In genomic region chrX:136666281-136666706, GRCm38 (mm10) we compare ENCODE assay signal across 9 mouse cellular contexts. TPM values are rescaled to one million over a fixed set of nuclear protein-coding genes. Genes with fewer than 3 reads are reported as not detected.
A peak's percentile ranks its signal among the peaks of the same experiment; 100 is the strongest.
DNase-seq lines count a peak whose midpoint lies in the region; ATAC-seq and TF ChIP-seq lines count a peak whose summit lies in the region.
"Had no signal": no experiment of that assay in that cellular context is flagged by ENCODE, and none has a peak within 500 bp of the region (broad histone marks: within the 10 kb centered on the region; RNA-seq: fewer than 3 reads in every experiment).

No protein-coding gene starts in this region.

- H3K4me2 ChIP-seq in lung, embryonic 14.5 days, result peak overlapping the region; percentile 64
- H3K4me2 ChIP-seq in neural tube, embryonic 11.5 days (ENCODE audit: low read depth), result peak overlapping the region; percentile 75

- WGBS in lung, embryonic 14.5 days, result 18% methylated on average over 12 of the region's 20 CpGs
- WGBS in neural tube, embryonic 11.5 days, result 21% methylated on average over 18 of the region's 20 CpGs

- TF ChIP-seq CTCF in lung, embryonic 14.5 days (IDR thresholded peaks at IDR 0.05; ENCODE audit: low read depth), result no peak

- intact Hi-C loops in left cerebral cortex, postnatal 4 days (cut with DNase I), result no loop called here

- no peak overlapping the region for H3K27ac ChIP-seq in lung, embryonic 14.5 days (ENCODE audit: low read depth)
- no peak overlapping the region for H3K27ac ChIP-seq in neural tube, embryonic 11.5 days (ENCODE audit: low read depth, low read length)

- peak overlapping the region; percentile 42 for H3K4me3 ChIP-seq in lung, embryonic 14.5 days (ENCODE audit: low read depth, low read length)
- peak overlapping the region; percentile 42 for H3K4me3 ChIP-seq in neural tube, embryonic 11.5 days (ENCODE audit: low read depth, low read length)
- H3K4me3 ChIP-seq: megakaryocyte, embryonic 14.5 days had no signal

- 0 out of 2 replicates have a peak, but pooled peaks cover 3% of the 10 kb centered on the region for H3K27me3 ChIP-seq in lung, embryonic 14.5 days (ENCODE audit: insufficient read depth, low read length)
- H3K27me3 ChIP-seq in neural tube, embryonic 11.5 days (ENCODE audit: control insufficient read depth, insufficient read depth, low read length), result no peaks in the 10 kb centered on the region

- H3K4me1 ChIP-seq in lung, embryonic 14.5 days (ENCODE audit: insufficient read depth), result no peaks in the 10 kb centered on the region
- H3K4me1 ChIP-seq in neural tube, embryonic 11.5 days (ENCODE audit: control insufficient read depth, insufficient read depth, low read length), result no peaks in the 10 kb centered on the region
- H3K4me1 ChIP-seq: megakaryocyte, embryonic 14.5 days had no signal

- ATAC-seq in lung, embryonic 14.5 days (ENCODE audit: insufficient read depth), result peak; percentile 80
- peak; percentile 49 to 58 for ATAC-seq in hematopoietic stem cell, adult 5-6 weeks (replicated peaks in 1 of 2; ENCODE audit: insufficient read depth in 1 of 2, low FRiP score in 2 of 2, low TSS enrichment in 1 of 2, low read depth in 1 of 2, poor library complexity in 2 of 2, severe bottlenecking in 2 of 2)
- peak; percentile 74 for ATAC-seq in neural tube, embryonic 11.5 days (ENCODE audit: insufficient read depth, low FRiP score, low TSS enrichment)

- no peaks in the 10 kb centered on the region for H3K36me3 ChIP-seq in lung, embryonic 14.5 days (ENCODE audit: insufficient read depth)
- H3K36me3 ChIP-seq in neural tube, embryonic 11.5 days (ENCODE audit: control insufficient read depth, insufficient read depth, low read length), result no peaks in the 10 kb centered on the region

- H3K9me3 ChIP-seq in lung, embryonic 14.5 days (ENCODE audit: low read depth, low read length), result no peaks in the 10 kb centered on the region
- no peaks in the 10 kb centered on the region for H3K9me3 ChIP-seq in neural tube, embryonic 11.5 days (ENCODE audit: control insufficient read depth, low read length)
- H3K9me3 ChIP-seq: megakaryocyte, embryonic 14.5 days had no signal

- H3K9ac ChIP-seq in lung, embryonic 14.5 days, result peak overlapping the region; percentile 40
- H3K9ac ChIP-seq in neural tube, embryonic 11.5 days (ENCODE audit: low read length), result peak overlapping the region; percentile 54

- peak; percentile 12 for DNase-seq in lung, embryonic 14.5 days
- no peak for DNase-seq in lung, postnatal 25 days (ENCODE audit: low spot score)
- peak; percentile 21 to 31 for DNase-seq in cerebellum, postnatal 4 days (ENCODE audit: low spot score in 2 of 2)
- DNase-seq in left cerebral cortex, postnatal 4 days, result peak; percentile 58
- peak; percentile 19 for DNase-seq in neural tube, embryonic 11.5 days (ENCODE audit: low spot score)
- no peak for DNase-seq in MN1 (ENCODE audit: low spot score)
- no peak for DNase-seq in spleen, adult 18-20 months

RNA-seq across cellular contexts. Expression of gene Tceal1, which starts 41.5 kb away (rescaled TPM):
- polyA plus RNA-seq in lung, embryonic 14.5 days (2014; fragmentation: Nextera tagmentation; extraction: Ambion mirVana), result 10.3 and 10.4 TPM in 2 replicates
- total RNA-seq in hematopoietic stem cell, adult 5-6 weeks (2017), result 4.5 and 5.4 TPM in 2 replicates
- 10 to 100 TPM; 12.5 to 14.2 TPM for total RNA-seq in left cerebral cortex, postnatal 4 days (2021)
- polyA plus RNA-seq in neural tube, embryonic 11.5 days (2014; fragmentation: Nextera tagmentation; extraction: Ambion mirVana), result 8.9 and 9.3 TPM in 2 replicates

Comparison
In these comparisons a context has a peak if more than half of its experiments do, and no peak if none do; other contexts are left out.
1. DNase-seq: peak in lung, embryonic 14.5 days (single experiment), cerebellum, postnatal 4 days (2 of 2), left cerebral cortex, postnatal 4 days (single experiment) and neural tube, embryonic 11.5 days (single experiment); none in lung, postnatal 25 days (single experiment), MN1 (single experiment) and spleen, adult 18-20 months (0 of 2).
2. Peak in every context shown above with its lines, with median percentiles within 50 percentile points of each other: ATAC-seq.